ENCODE assay signal across 19 mouse cellular contexts in genomic region chr13:93984521-93984920, GRCm38 (mm10).
DNase-seq lines count a peak whose midpoint lies in the region; TF ChIP-seq lines count a peak whose summit lies in the region.
"Had no signal": no experiment of that assay in that cellular context is flagged by ENCODE, and none has a peak within 500 bp of the region (broad histone marks: within the 10 kb centered on the region; RNA-seq: fewer than 3 reads in every experiment).

No protein-coding gene starts in this region.

- no peak overlapping the region for H3K4me3 ChIP-seq in heart, embryonic 10.5 days
- H3K4me3 ChIP-seq in heart, adult 2 months, result no peak overlapping the region

- no peak for DNase-seq in heart, embryonic 10.5 days (ENCODE audit: low spot score)
- no peak for DNase-seq in heart, adult 2 months
- peak; percentile 93 for DNase-seq in Muller cell, postnatal 12 days (ENCODE audit: inconsistent ontology term)
- no peak for DNase-seq in c-Kit-positive CD71-positive TER-119-positive erythroid progenitor cells, embryonic 14.5 days (ENCODE audit: low spot score)
- DNase-seq: adrenal gland, adult 2 months; adrenal gland, adult 8-10 months; adrenal gland, postnatal 10 days; adrenal gland, postnatal 14 days; adrenal gland, postnatal 25 days; adrenal gland, postnatal 36 days; B cell, adult 2 months; cerebellum, adult 11 months; cerebellum, adult 11-12 months; cerebellum, adult 18-20 months; cerebellum, adult 2 months; cerebellum, adult 8-10 months had no signal

- peaks cover 23% of the 10 kb centered on the region for H3K4me1 ChIP-seq in heart, embryonic 10.5 days
- H3K4me1 ChIP-seq in heart, adult 2 months (ENCODE audit: control insufficient read depth, insufficient read depth, low read length), result peaks cover 2% of the 10 kb centered on the region

- TF ChIP-seq POLR2A in heart, adult 2 months (IDR thresholded peaks at IDR 0.05; ENCODE audit: insufficient read depth, low read depth, low read length), result no peak

- 81% methylated on average over 2 of the region's 2 CpGs for WGBS in heart, embryonic 10.5 days
- WGBS in heart, adult 2 months, result 66% methylated on average over 2 of the region's 2 CpGs

- no peaks in the 10 kb centered on the region for H3K79me2 ChIP-seq in heart, adult 2 months (replicated peaks; ENCODE audit: control insufficient read depth, insufficient read depth, low read length)

- intact Hi-C loops in heart, adult 2 months (cut with DNase I), result no loop called here

- H3K27me3 ChIP-seq in heart, embryonic 10.5 days (ENCODE audit: insufficient read depth, poor library complexity, severe bottlenecking), result no peaks in the 10 kb centered on the region
- no peaks in the 10 kb centered on the region for H3K27me3 ChIP-seq in heart, adult 2 months (ENCODE audit: control insufficient read depth, insufficient read depth, low read length)
- H3K27me3 ChIP-seq: CH12.LX, Patski had no signal

- TF ChIP-seq EP300 in heart, adult 2 months (IDR thresholded peaks at IDR 0.05; ENCODE audit: insufficient read depth, low read depth, low read length), result no peak

- no peaks in the 10 kb centered on the region for H3K9me3 ChIP-seq in heart, embryonic 10.5 days
- H3K9me3 ChIP-seq: G1E had no signal

- no peak for TF ChIP-seq CTCF in heart, adult 2 months (IDR thresholded peaks at IDR 0.05)

- no peaks in the 10 kb centered on the region for H3K36me3 ChIP-seq in heart, embryonic 10.5 days
- H3K36me3 ChIP-seq in heart, adult 2 months (ENCODE audit: control insufficient read depth, insufficient read depth, low read length), result no peaks in the 10 kb centered on the region
- H3K36me3 ChIP-seq: G1E had no signal

- H3K27ac ChIP-seq in heart, embryonic 10.5 days, result peak overlapping the region; percentile 60; the same call in 1 of the 2 replicates
- no peak overlapping the region for H3K27ac ChIP-seq in heart, adult 2 months

- no peak overlapping the region for H3K9ac ChIP-seq in heart, adult 2 months (ENCODE audit: low read depth, low read length)
